ENCODE assay signal across 15 mouse cellular contexts in genomic region chr12:87137439-87138341, GRCm38 (mm10). TPM values are rescaled to one million over a fixed set of nuclear protein-coding genes. Genes with fewer than 3 reads are reported as not detected.
DNase-seq lines count a peak whose midpoint lies in the region; ATAC-seq lines count a peak whose summit lies in the region.
"Had no signal": no experiment of that assay in that cellular context is flagged by ENCODE, and none has a peak within 500 bp of the region (broad histone marks: within the 10 kb centered on the region; RNA-seq: fewer than 3 reads in every experiment).

No protein-coding gene starts in this region.

- H3K9ac ChIP-seq in hindbrain, embryonic 11.5 days (ENCODE audit: low read depth, low read length), result no peak overlapping the region
- no peak overlapping the region for H3K9ac ChIP-seq in midbrain, embryonic 14.5 days (replicated peaks; ENCODE audit: low read length)
- H3K9ac ChIP-seq: kidney, embryonic 15.5 days; liver, embryonic 12.5 days had no signal

- H3K36me3 ChIP-seq in embryonic facial prominence, embryonic 10.5 days (replicated peaks), result peaks cover 30% of the 10 kb centered on the region
- no peaks in the 10 kb centered on the region for H3K36me3 ChIP-seq in hindbrain, embryonic 11.5 days (ENCODE audit: control insufficient read depth, insufficient read depth, low read length)
- peaks cover 13% of the 10 kb centered on the region; the same call in 1 of the 2 replicates for H3K36me3 ChIP-seq in midbrain, embryonic 14.5 days (ENCODE audit: control insufficient read depth, insufficient read depth, low read length)

- DNase-seq in Muller cell, postnatal 12 days (ENCODE audit: inconsistent ontology term), result peak; percentile 53
- DNase-seq in embryonic facial prominence, embryonic 10.5 days (ENCODE audit: low spot score), result no peak
- peak; percentile 41 for DNase-seq in hindbrain, embryonic 11.5 days (ENCODE audit: low spot score)
- peak; percentile 58 for DNase-seq in midbrain, embryonic 14.5 days
- no peak for DNase-seq in adrenal gland, adult 8-10 months
- DNase-seq in gastrocnemius, postnatal 25 days, result no peak
- DNase-seq in right cerebral cortex, postnatal 14 days, result no peak
- DNase-seq: adrenal gland, postnatal 36 days; cerebellum, adult 2 months; heart, postnatal 14 days had no signal

- 0 out of 2 replicates have a peak overlapping the region, but pooled peaks have one; percentile 19 for H3K27ac ChIP-seq in embryonic facial prominence, embryonic 10.5 days (replicated peaks)
- peak overlapping the region; percentile 54 for H3K27ac ChIP-seq in hindbrain, embryonic 11.5 days (ENCODE audit: low read depth, low read length)
- peak overlapping the region; percentile 39; the same call in 1 of the 2 replicates for H3K27ac ChIP-seq in midbrain, embryonic 14.5 days (replicated peaks; ENCODE audit: low read depth, low read length)
- H3K27ac ChIP-seq: kidney, embryonic 15.5 days; liver, embryonic 12.5 days had no signal

- no peaks in the 10 kb centered on the region for H3K27me3 ChIP-seq in embryonic facial prominence, embryonic 10.5 days (replicated peaks; ENCODE audit: low read depth, poor library complexity, severe bottlenecking)
- no peaks in the 10 kb centered on the region for H3K27me3 ChIP-seq in hindbrain, embryonic 11.5 days (ENCODE audit: control insufficient read depth, insufficient read depth, low read length)
- no peaks in the 10 kb centered on the region for H3K27me3 ChIP-seq in midbrain, embryonic 14.5 days (ENCODE audit: control insufficient read depth, insufficient read depth, low read length)
- H3K27me3 ChIP-seq: CH12.LX; kidney, embryonic 15.5 days; liver, embryonic 12.5 days had no signal

- H3K4me1 ChIP-seq in embryonic facial prominence, embryonic 10.5 days, result peaks cover 12% of the 10 kb centered on the region; the same call in 1 of the 2 replicates
- H3K4me1 ChIP-seq in hindbrain, embryonic 11.5 days (replicated peaks; ENCODE audit: control insufficient read depth, insufficient read depth, low read length), result no peaks in the 10 kb centered on the region
- 0 out of 2 replicates have a peak, but pooled peaks cover 3% of the 10 kb centered on the region for H3K4me1 ChIP-seq in midbrain, embryonic 14.5 days (ENCODE audit: control insufficient read depth, insufficient read depth, low read length)

- peak; percentile 89 for ATAC-seq in hindbrain, embryonic 11.5 days (ENCODE audit: low FRiP score)
- peak; percentile 70 for ATAC-seq in midbrain, embryonic 14.5 days (ENCODE audit: low FRiP score, low TSS enrichment)
- ATAC-seq: liver, embryonic 12.5 days had no signal

- no peak overlapping the region for H3K4me2 ChIP-seq in hindbrain, embryonic 11.5 days (replicated peaks; ENCODE audit: low read depth, low read length)
- H3K4me2 ChIP-seq in midbrain, embryonic 14.5 days (ENCODE audit: low read length), result no peak overlapping the region
- H3K4me2 ChIP-seq: kidney, embryonic 15.5 days; liver, embryonic 12.5 days had no signal

- no peak overlapping the region for H3K4me3 ChIP-seq in embryonic facial prominence, embryonic 10.5 days
- no peak overlapping the region for H3K4me3 ChIP-seq in hindbrain, embryonic 11.5 days (ENCODE audit: low read depth, low read length)
- H3K4me3 ChIP-seq in midbrain, embryonic 14.5 days (replicated peaks; ENCODE audit: low read depth, low read length), result no peak overlapping the region
- H3K4me3 ChIP-seq: erythroblast, embryonic 14.5 days; kidney, embryonic 15.5 days; liver, embryonic 12.5 days had no signal

- H3K9me3 ChIP-seq in embryonic facial prominence, embryonic 10.5 days, result no peaks in the 10 kb centered on the region
- H3K9me3 ChIP-seq in hindbrain, embryonic 11.5 days (ENCODE audit: control insufficient read depth, low read length), result no peaks in the 10 kb centered on the region
- H3K9me3 ChIP-seq in midbrain, embryonic 14.5 days (ENCODE audit: control insufficient read depth, low read length), result no peaks in the 10 kb centered on the region
- H3K9me3 ChIP-seq: kidney, embryonic 15.5 days; liver, embryonic 12.5 days had no signal

- 78% methylated on average over 15 of the region's 15 CpGs for WGBS in embryonic facial prominence, embryonic 10.5 days
- WGBS in hindbrain, embryonic 11.5 days, result 68% methylated on average over 15 of the region's 15 CpGs
- 40% methylated on average over 15 of the region's 15 CpGs for WGBS in midbrain, embryonic 14.5 days

RNA-seq across cellular contexts. Expression of gene Gstz1, which starts 9.3 kb away (rescaled TPM):
- polyA plus RNA-seq in embryonic facial prominence, embryonic 10.5 days (2016; fragmentation: Nextera tagmentation; extraction: Ambion mirVana), result 31.7 and 33.2 TPM in 2 replicates
- polyA plus RNA-seq in hindbrain, embryonic 11.5 days (2014; fragmentation: Nextera tagmentation; extraction: Ambion mirVana), result 26.0 and 31.4 TPM in 2 replicates
- polyA plus RNA-seq in midbrain, embryonic 14.5 days (2014; fragmentation: Nextera tagmentation; extraction: Ambion mirVana), result 29.9 and 30.8 TPM in 2 replicates
- 100 to 1,000 TPM in 3 of 4 experiments, 10 to 100 TPM in 1; 96.8 to 133 (median 104) TPM for total RNA-seq in adrenal gland, adult 8-10 months (2022)
- total RNA-seq in gastrocnemius, postnatal 25 days (2021), result 10 to 100 TPM; 31.4 to 40.5 TPM

RNA-seq across cellular contexts. Expression of gene Pomt2, which starts 10.1 kb away (rescaled TPM):
- polyA plus RNA-seq in embryonic facial prominence, embryonic 10.5 days (2016; fragmentation: Nextera tagmentation; extraction: Ambion mirVana), result 14.3 and 14.9 TPM in 2 replicates
- polyA plus RNA-seq in hindbrain, embryonic 11.5 days (2014; fragmentation: Nextera tagmentation; extraction: Ambion mirVana), result 14.8 and 17.0 TPM in 2 replicates
- 12.2 and 16.6 TPM in 2 replicates for polyA plus RNA-seq in midbrain, embryonic 14.5 days (2014; fragmentation: Nextera tagmentation; extraction: Ambion mirVana)
- total RNA-seq in adrenal gland, adult 8-10 months (2022), result 10 to 100 TPM; 14.5 to 16.6 (median 15.7) TPM
- 1 to 10 TPM; 4.7 to 5.0 TPM for total RNA-seq in gastrocnemius, postnatal 25 days (2021)

RNA-seq across cellular contexts. Expression of gene Ngb, which starts 35.4 kb away (rescaled TPM):
- 0.12 and 0.18 TPM in 2 replicates for polyA plus RNA-seq in embryonic facial prominence, embryonic 10.5 days (2016; fragmentation: Nextera tagmentation; extraction: Ambion mirVana)
- polyA plus RNA-seq in hindbrain, embryonic 11.5 days (2014; fragmentation: Nextera tagmentation; extraction: Ambion mirVana), result 0.14 and 0.28 TPM in 2 replicates
- 3.8 and 5.1 TPM in 2 replicates for polyA plus RNA-seq in midbrain, embryonic 14.5 days (2014; fragmentation: Nextera tagmentation; extraction: Ambion mirVana)
- total RNA-seq in adrenal gland, adult 8-10 months (2022), result 1 to 10 TPM; 3.8 to 6.8 (median 5.4) TPM
- under 1 TPM; 0.23 to 0.29 TPM for total RNA-seq in gastrocnemius, postnatal 25 days (2021)
- total RNA-seq: CH12.LX; gastrocnemius, postnatal 4 days; heart, postnatal 14 days had no signal
- polyA plus RNA-seq: erythroblast, embryonic 14.5 days had no signal

Comparison
In these comparisons a context has a peak if more than half of its experiments do, and no peak if none do; other contexts are left out.
1. DNase-seq: peak in Muller cell, postnatal 12 days (single experiment), hindbrain, embryonic 11.5 days (single experiment) and midbrain, embryonic 14.5 days (single experiment); none in embryonic facial prominence, embryonic 10.5 days (single experiment), adrenal gland, adult 8-10 months (single experiment), gastrocnemius, postnatal 25 days (single experiment) and right cerebral cortex, postnatal 14 days (single experiment).
2. Peak in every context shown above with its lines, with median percentiles within 50 percentile points of each other: H3K27ac ChIP-seq.